In the genomic region with DNA sequence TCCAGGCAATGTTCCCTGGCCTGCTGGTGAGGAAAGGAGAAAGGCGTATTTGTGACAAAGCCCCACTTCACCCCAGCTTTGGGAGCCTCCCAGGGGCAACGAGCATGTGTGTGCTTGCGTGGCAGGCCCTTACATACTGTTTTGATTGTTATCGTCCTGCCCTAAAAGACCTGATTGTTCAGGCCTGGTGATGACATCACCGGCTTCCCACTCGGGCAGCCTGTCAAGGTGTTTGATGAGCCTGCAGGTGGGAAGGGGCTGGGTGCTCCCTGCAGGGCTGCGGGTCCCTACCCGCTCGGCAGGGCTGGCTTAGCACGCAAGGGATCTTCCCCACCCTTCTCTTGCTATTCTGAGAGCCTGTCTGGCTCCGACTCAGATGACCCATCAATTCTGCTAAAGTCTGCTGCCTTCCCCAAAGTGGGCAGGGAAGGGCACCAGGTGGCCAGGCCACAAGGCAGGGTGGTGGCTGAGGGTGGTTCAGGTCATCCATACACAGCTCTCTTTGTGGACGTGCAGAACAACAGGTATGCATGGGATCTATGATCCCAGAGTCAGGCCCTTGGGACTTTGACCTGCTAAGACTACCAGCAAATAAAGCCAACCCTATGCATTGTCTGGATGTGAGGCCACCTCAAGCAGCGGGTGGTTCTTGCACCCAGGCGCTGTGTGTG, we compare ENCODE assay signal across 20 mouse cellular contexts.
DNase-seq lines count a peak whose midpoint lies in the region; ATAC-seq lines count a peak whose summit lies in the region.
"Had no signal": no experiment of that assay in that cellular context is flagged by ENCODE, and none has a peak within 500 bp of the region (broad histone marks: within the 10 kb centered on the region; RNA-seq: fewer than 3 reads in every experiment).

No protein-coding gene starts in this region.

- no peaks in the 10 kb centered on the region for H3K36me3 ChIP-seq in lung, embryonic 15.5 days
- no peaks in the 10 kb centered on the region for H3K36me3 ChIP-seq in intestine, embryonic 14.5 days (ENCODE audit: control insufficient read depth, insufficient read depth, low read length)
- no peaks in the 10 kb centered on the region for H3K36me3 ChIP-seq in limb, embryonic 13.5 days
- H3K36me3 ChIP-seq: liver, embryonic 13.5 days; midbrain, embryonic 13.5 days had no signal

- H3K9ac ChIP-seq in lung, embryonic 15.5 days = no peak overlapping the region
- no peak overlapping the region for H3K9ac ChIP-seq in intestine, embryonic 14.5 days (ENCODE audit: low read length)
- no peak overlapping the region for H3K9ac ChIP-seq in limb, embryonic 13.5 days
- H3K9ac ChIP-seq: liver, embryonic 13.5 days; midbrain, embryonic 13.5 days had no signal

- 53% methylated on average over 14 of the region's 14 CpGs for WGBS in lung, embryonic 15.5 days
- WGBS in intestine, embryonic 14.5 days = 62% methylated on average over 14 of the region's 14 CpGs
- 60% methylated on average over 14 of the region's 14 CpGs for WGBS in limb, embryonic 13.5 days

- peaks cover 19% of the 10 kb centered on the region for H3K4me1 ChIP-seq in lung, embryonic 15.5 days
- peaks cover 9% of the 10 kb centered on the region; the same call in 1 of the 2 replicates for H3K4me1 ChIP-seq in intestine, embryonic 14.5 days (replicated peaks; ENCODE audit: control insufficient read depth, insufficient read depth, low read length)
- peaks cover 54% of the 10 kb centered on the region for H3K4me1 ChIP-seq in limb, embryonic 13.5 days

- no peak overlapping the region for H3K27ac ChIP-seq in lung, embryonic 15.5 days
- H3K27ac ChIP-seq in intestine, embryonic 14.5 days (ENCODE audit: low read depth) = peak overlapping the region; percentile 79
- H3K27ac ChIP-seq in limb, embryonic 13.5 days = 0 out of 2 replicates have a peak overlapping the region, but pooled peaks have one; percentile 58
- H3K27ac ChIP-seq: liver, embryonic 13.5 days; macrophage; midbrain, embryonic 13.5 days had no signal

- no peak for DNase-seq in lung, adult 18-20 months
- peak; percentile 83 for DNase-seq in intestine, embryonic 14.5 days (ENCODE audit: low spot score)
- peak; percentile 53 to 65 for DNase-seq in urinary bladder, postnatal 36 days (ENCODE audit: low spot score in 2 of 2)
- DNase-seq in cerebellum, adult 11 months = no peak
- DNase-seq in layer of hippocampus, adult 18-20 months (ENCODE audit: low spot score in 2 of 2) = no peak
- no peak for DNase-seq in embryo, embryonic 11 days
- DNase-seq: adrenal gland, postnatal 25 days; cerebellum, adult 9-11 months; heart, postnatal 14 days; kidney, adult 9 months; liver, embryonic 13.5 days; right cerebral cortex, adult 18-20 months; spleen, adult 18-20 months had no signal

- H3K4me3 ChIP-seq in lung, embryonic 15.5 days = no peak overlapping the region
- no peak overlapping the region for H3K4me3 ChIP-seq in intestine, embryonic 14.5 days (ENCODE audit: low read depth, low read length)
- H3K4me3 ChIP-seq in limb, embryonic 13.5 days = no peak overlapping the region
- H3K4me3 ChIP-seq: liver, embryonic 13.5 days; midbrain, embryonic 13.5 days; myocyte had no signal

- no peaks in the 10 kb centered on the region for H3K9me3 ChIP-seq in lung, embryonic 15.5 days
- H3K9me3 ChIP-seq in intestine, embryonic 14.5 days (ENCODE audit: control insufficient read depth, low read length) = no peaks in the 10 kb centered on the region
- no peaks in the 10 kb centered on the region for H3K9me3 ChIP-seq in limb, embryonic 13.5 days
- H3K9me3 ChIP-seq: liver, embryonic 13.5 days; midbrain, embryonic 13.5 days had no signal

- no peak overlapping the region for H3K4me2 ChIP-seq in lung, embryonic 15.5 days
- no peak overlapping the region for H3K4me2 ChIP-seq in intestine, embryonic 14.5 days (ENCODE audit: low read length)
- H3K4me2 ChIP-seq in limb, embryonic 13.5 days (replicated peaks) = no peak overlapping the region
- H3K4me2 ChIP-seq: liver, embryonic 13.5 days; midbrain, embryonic 13.5 days had no signal

- no peaks in the 10 kb centered on the region for H3K27me3 ChIP-seq in lung, embryonic 15.5 days
- H3K27me3 ChIP-seq in intestine, embryonic 14.5 days (replicated peaks; ENCODE audit: control insufficient read depth, insufficient read depth, low read length) = no peaks in the 10 kb centered on the region
- H3K27me3 ChIP-seq in limb, embryonic 13.5 days = no peaks in the 10 kb centered on the region
- H3K27me3 ChIP-seq: liver, embryonic 13.5 days had no signal

- ATAC-seq in lung, embryonic 15.5 days (ENCODE audit: borderline replicate concordance, extremely low read depth, low FRiP score, low TSS enrichment) = peak; percentile 33; the same call in 1 of the 2 replicates
- peak; percentile 89 for ATAC-seq in intestine, embryonic 14.5 days (replicated peaks; ENCODE audit: low FRiP score, low TSS enrichment, low read depth)
- no peak for ATAC-seq in limb, embryonic 13.5 days (ENCODE audit: low FRiP score, low read depth)
- ATAC-seq: forebrain, embryonic 14.5 days; hindbrain, embryonic 16.5 days; midbrain, embryonic 13.5 days had no signal

Comparison
In these comparisons a context has a peak if more than half of its experiments do, and no peak if none do; other contexts are left out.
1. DNase-seq: peak in intestine, embryonic 14.5 days (single experiment) and urinary bladder, postnatal 36 days (2 of 2); none in lung, adult 18-20 months (0 of 2), cerebellum, adult 11 months (single experiment), layer of hippocampus, adult 18-20 months (0 of 2) and embryo, embryonic 11 days (single experiment).